Mouse (Mus musculus) bone marrow, adult 2 months (tissue): ENCODE results near the gene Pla2g4e.

Experiments used
- CTCF ChIP-seq: fragments of 200-500 bp; IDR thresholded peaks from 2 replicates; pipeline ENCODE4 v1.5.1; 2011; ENCODE audit warnings: low read length, control low read depth; ENCODE audit not compliant: control insufficient read depth, insufficient read depth
- POLR2A ChIP-seq: fragments of 200-500 bp; IDR thresholded peaks from 2 replicates; pipeline ENCODE4 v1.6.1; 2011; ENCODE audit warnings: low read depth, mild to moderate bottlenecking, control low read depth, low read length, borderline replicate concordance; ENCODE audit not compliant: control insufficient read depth

GRCm38 (mm10) chr2:120283550-120283949 is 38.4 kb upstream of the Pla2g4e start:
- no peak for TF ChIP-seq CTCF
- no peak for TF ChIP-seq POLR2A
